Mouse (Mus musculus) midbrain, embryonic 12.5 days (tissue): ENCODE measurements around the gene Gm42906. TPM values are rescaled to one million over a fixed set of nuclear protein-coding genes. Genes with fewer than 3 reads are reported as not detected.

Source experiments
- ATAC-seq: fragments of 200-750 bp; cut with Nextera tagmentation; 2 replicates; pipeline ENCODE4 v1.8.0; 2017; ENCODE audit warnings: low read depth, moderate TSS enrichment, moderate library complexity; ENCODE audit not compliant: low FRiP score
- H3K27ac ChIP-seq: fragments of 300-500 bp; sonication (generic); replicated peaks from 2 replicates; pipeline ENCODE4 v1.5.1; 2016; ENCODE audit warnings: mild to moderate bottlenecking
- H3K27me3 ChIP-seq: fragments of 300-500 bp; sonication (generic); 2 replicates; pipeline ENCODE4 v1.6.1; 2016; ENCODE audit warnings: mild to moderate bottlenecking
- H3K36me3 ChIP-seq: fragments of 300-500 bp; sonication (generic); 2 replicates; pipeline ENCODE4 v1.6.1; 2016
- H3K4me1 ChIP-seq: fragments of 300-500 bp; sonication (generic); 2 replicates; pipeline ENCODE4 v1.6.1; 2016
- H3K4me2 ChIP-seq: fragments of 300-500 bp; sonication (generic); replicated peaks from 2 replicates; pipeline ENCODE4 v1.6.1; 2016; ENCODE audit warnings: mild to moderate bottlenecking, moderate library complexity
- H3K4me3 ChIP-seq: fragments of 300-500 bp; sonication (generic); 2 replicates; pipeline ENCODE4 v1.5.1; 2016; ENCODE audit warnings: mild to moderate bottlenecking
- H3K9ac ChIP-seq: fragments of 300-500 bp; sonication (generic); replicated peaks from 2 replicates; pipeline ENCODE4 v1.6.1; 2016; ENCODE audit warnings: mild to moderate bottlenecking, moderate library complexity
- H3K9me3 ChIP-seq: fragments of 300-500 bp; sonication (generic); 2 replicates; pipeline ENCODE4 v1.6.1; 2016; ENCODE audit warnings: mild to moderate bottlenecking
- WGBS: fragments of 180-500 bp; shearing (Covaris S2); methylation state at CpG from one replicate; pipeline ENCODE4 v1.1.7; 2016; 5-methylcytosine and 5-hydroxymethylcytosine counted together
- polyA plus RNA-seq: library from polyadenylated mRNA; unstranded; fragments of >200 nt; fragmentation: Nextera tagmentation; extraction: Ambion mirVana; gene quantifications from 2 replicates; pipeline ENCODE4 v1.2.1, GENCODE M21; 2016

Gene Gm42906
- polyA plus RNA-seq, 1 experiment from 2014 or later, result not detected

DNA sequence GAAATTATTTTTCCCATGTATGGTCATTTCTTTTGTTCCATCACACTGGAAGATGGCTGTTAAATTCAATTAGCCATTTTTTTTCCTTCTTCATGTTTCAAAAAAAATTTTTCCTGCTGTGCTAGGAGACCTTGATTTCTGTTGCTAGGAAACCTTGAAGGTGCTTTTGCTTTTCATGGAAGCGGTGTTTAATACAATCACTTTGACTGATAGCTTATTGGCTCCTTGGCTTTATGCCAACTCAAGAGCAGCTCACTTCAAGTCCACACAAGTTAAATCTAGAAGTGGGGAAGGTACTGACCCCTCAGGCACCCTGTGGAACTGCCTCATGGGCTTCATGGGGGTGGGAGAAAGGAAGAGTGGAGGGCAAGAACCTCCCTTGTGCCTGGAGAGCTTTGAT lies 38.1 kb downstream of the Gm42906 start:
- Histone ChIP-seq H3K9me3 (no peaks in the 10 kb centered on the region), H3K36me3 (no peaks in the 10 kb centered on the region), H3K27me3 (no peaks in the 10 kb centered on the region), H3K27ac (no peak overlapping the region), H3K9ac (no peak overlapping the region), H3K4me3 (no peak overlapping the region), H3K4me2 (no peak overlapping the region), H3K4me1 (no peaks in the 10 kb centered on the region)
- WGBS, result 81% methylated on average over 1 of the region's 1 CpGs
- ATAC-seq, result no peak

DNA sequence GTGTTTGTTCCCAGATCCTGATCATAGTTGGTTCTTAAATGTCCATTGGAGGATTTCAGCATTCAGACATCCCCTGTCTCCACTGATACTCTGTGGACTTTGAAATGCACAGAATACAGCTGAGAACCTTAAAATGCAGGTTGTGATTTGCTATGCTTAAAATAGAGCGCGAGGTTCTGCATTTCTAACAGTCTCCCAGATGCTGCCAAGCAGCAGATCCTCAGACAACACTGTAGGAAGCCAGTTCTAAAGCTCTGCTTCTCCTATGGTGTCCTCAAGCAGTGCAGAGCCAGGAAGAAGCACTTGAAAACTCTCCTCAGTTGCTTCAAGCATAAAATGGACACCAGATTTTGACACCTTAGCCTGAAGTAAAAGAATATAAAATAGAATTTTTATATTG lies 48.1 kb downstream of the Gm42906 start:
- Histone ChIP-seq H3K27me3 (no peaks in the 10 kb centered on the region), H3K4me2 (no peak overlapping the region)
- 90% methylated on average over 2 of the region's 2 CpGs for WGBS

DNA sequence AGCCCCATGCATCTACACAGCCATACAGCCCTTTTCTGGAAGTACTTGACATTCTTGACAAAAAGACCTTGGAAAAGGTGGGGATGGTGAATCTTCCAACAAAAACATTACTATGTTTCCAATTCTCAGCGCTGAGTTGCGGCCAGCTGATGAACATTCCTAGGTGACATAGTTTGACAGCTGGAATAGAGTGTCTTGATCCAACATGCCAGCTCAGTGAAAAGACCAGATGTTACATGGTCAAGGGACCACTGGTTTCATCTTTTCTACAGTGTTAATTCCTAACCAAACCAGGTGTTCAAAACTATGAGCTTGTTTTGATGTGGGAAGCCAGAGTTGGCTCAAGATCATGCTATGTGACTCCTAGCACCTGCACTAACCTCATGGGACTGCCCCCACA lies 48.8 kb downstream of the Gm42906 start:
- Histone ChIP-seq H3K4me3 (no peak overlapping the region), H3K4me2 (no peak overlapping the region), H3K9me3 (no peaks in the 10 kb centered on the region), H3K27me3 (no peaks in the 10 kb centered on the region), H3K4me1 (no peaks in the 10 kb centered on the region), H3K9ac (no peak overlapping the region), H3K36me3 (no peaks in the 10 kb centered on the region), H3K27ac (no peak overlapping the region)
- no peak for ATAC-seq
- 85% methylated on average over 2 of the region's 2 CpGs for WGBS

More for the DNA sequence above, 48.1 kb downstream of the Gm42906 start:
- Histone ChIP-seq H3K9ac (no peak overlapping the region), H3K9me3 (no peaks in the 10 kb centered on the region), H3K36me3 (no peaks in the 10 kb centered on the region), H3K4me1 (no peaks in the 10 kb centered on the region), H3K4me3 (no peak overlapping the region), H3K27ac (no peak overlapping the region)
- no peak for ATAC-seq

DNA sequence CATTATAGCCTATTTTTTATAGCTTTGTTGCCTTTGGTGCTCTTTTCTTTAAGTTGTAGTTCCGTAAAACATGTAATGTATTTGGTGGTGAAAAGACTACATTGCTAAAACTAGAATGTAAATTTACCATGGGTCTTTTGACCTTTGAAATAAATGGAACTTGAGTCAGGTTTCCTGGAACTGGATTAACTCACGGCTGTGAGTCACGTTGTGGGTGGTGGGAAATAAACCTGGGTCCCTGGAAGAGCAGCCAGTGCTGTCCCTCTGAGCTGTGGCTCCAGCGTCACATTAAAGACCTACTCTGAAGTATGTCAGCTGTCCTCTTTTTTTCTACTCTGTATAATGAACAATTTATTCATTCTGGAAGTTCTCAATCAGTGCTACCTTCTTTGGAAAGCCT lies 51.0 kb downstream of the Gm42906 start:
- ATAC-seq, result no peak
- Histone ChIP-seq H3K27ac (no peak overlapping the region), H3K9me3 (no peaks in the 10 kb centered on the region), H3K4me1 (no peaks in the 10 kb centered on the region), H3K4me3 (no peak overlapping the region), H3K9ac (no peak overlapping the region), H3K27me3 (no peaks in the 10 kb centered on the region), H3K36me3 (no peaks in the 10 kb centered on the region), H3K4me2 (no peak overlapping the region)
- WGBS, result 81% methylated on average over 4 of the region's 4 CpGs

DNA sequence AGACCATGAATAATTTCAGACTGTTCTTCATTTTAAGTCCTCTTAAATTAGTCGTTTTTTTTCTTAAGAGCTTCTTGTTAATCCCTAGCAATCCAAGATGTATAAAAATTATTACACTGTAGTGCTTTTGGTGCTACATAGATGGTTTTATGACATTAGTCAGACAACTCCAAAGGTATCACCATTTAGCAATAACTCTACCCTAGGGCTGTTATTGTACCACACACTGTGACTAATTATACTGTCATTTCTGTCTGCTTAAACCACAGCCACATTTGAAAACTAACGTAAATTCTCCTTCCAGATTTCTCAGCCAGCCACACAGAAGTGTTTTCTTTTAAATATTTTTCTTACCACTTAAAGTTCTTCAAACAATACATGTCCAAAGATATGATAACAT lies 53.1 kb downstream of the Gm42906 start:
- ATAC-seq, result no peak
- Histone ChIP-seq H3K27me3 (no peaks in the 10 kb centered on the region), H3K4me2 (no peak overlapping the region), H3K9me3 (no peaks in the 10 kb centered on the region), H3K9ac (no peak overlapping the region), H3K27ac (no peak overlapping the region), H3K4me1 (no peaks in the 10 kb centered on the region), H3K4me3 (no peak overlapping the region), H3K36me3 (no peaks in the 10 kb centered on the region)
- WGBS, result 66% methylated on average over 2 of the region's 2 CpGs

DNA sequence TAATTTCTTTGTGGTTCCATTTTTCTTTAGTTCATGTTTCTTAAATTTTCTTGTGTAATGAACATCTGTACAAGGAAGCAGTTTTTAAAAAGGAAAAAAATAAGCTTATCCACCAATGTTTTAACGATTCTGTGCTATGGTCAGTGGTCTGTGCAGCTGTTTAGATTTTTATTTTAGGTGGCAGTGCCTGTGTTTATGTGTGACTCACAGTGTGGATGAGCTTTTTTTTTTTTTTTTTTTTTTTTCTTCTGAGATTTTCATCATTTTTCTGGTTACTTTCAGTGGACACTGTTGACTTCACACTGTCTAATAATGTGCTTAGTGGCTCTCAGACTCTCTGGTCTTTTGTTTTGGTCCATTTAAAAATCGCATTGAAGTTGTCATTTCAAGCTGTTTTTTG lies 56.8 kb downstream of the Gm42906 start:
- Histone ChIP-seq H3K9me3 (no peaks in the 10 kb centered on the region), H3K4me3 (no peak overlapping the region), H3K27me3 (no peaks in the 10 kb centered on the region), H3K4me2 (no peak overlapping the region), H3K36me3 (no peaks in the 10 kb centered on the region), H3K4me1 (peaks cover 5% of the 10 kb centered on the region; the same call in 1 of the 2 replicates), H3K27ac (no peak overlapping the region), H3K9ac (no peak overlapping the region)
- WGBS, result 85% methylated on average over 2 of the region's 2 CpGs
- no peak for ATAC-seq

DNA sequence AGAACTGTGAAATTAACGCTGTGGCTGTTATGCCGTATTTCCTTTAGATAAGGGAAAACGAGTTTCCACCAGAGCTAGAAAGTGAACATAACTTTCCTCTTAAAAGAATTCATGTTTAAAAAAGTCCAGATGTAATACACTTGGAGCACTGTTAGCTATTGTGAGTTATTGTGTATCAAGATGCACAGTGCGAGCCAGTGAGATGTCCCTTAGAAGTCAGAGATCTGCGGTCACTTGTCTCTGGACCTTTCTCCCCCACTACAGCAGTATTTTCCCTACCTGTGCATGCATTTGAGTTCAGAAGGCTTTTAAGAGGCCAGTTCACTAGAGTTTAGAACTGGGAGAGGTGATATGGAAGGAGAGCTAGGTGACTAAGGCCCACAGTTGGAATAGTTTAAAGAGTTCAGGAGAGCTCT lies 58.6 kb downstream of the Gm42906 start:
- H3K4me3 ChIP-seq, result peak overlapping the region; percentile 53
- 73% methylated on average over 5 of the region's 5 CpGs for WGBS

DNA sequence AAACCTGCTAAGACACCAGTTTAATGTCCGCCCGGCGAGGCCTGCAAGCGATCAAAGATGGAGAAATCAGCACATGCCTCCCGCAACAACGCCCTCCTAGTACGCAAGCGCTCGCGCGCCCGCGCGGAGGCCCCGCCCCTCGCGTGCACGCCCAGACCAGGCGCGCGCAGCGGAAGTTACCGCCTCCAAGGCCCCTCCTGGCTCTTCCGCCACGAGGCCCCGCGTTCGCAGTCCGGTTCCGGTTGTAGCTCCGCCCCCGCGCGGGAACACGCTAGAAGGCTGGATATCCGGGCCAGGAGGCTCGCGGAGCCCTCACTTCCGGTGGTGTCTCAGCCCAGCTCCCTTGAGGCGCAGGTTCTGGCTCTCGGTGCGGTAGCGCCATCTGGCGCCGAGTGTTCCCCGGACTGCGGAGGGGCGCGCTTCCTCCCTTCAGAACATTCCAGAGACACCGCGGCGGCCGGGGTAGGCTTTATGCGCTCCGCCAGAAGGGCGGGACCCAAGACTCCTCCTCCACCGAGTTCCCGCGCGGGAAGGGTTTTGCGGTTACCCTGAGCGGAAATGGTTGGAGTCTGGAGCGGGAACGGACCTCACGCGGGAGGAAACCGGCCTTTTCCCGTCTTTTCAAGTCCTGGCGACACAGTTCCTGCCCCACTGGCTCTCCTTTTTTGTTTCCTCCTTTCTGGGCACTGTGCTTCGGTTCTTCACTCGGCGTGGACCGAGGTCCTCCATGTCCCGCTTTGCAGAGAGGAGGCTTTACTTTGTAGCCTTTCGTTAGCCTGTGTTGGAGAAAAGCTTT lies 59.4 kb downstream of the Gm42906 start:
- peak overlapping the region; percentile 71 for H3K9ac ChIP-seq
- peak overlapping the region; percentile 53 for H3K4me3 ChIP-seq
- ATAC-seq, result peak; percentile 99
- no peaks in the 10 kb centered on the region for H3K36me3 ChIP-seq
- under 1% methylated on average over 75 of the region's 75 CpGs for WGBS
- peak overlapping the region; percentile 64 for H3K4me2 ChIP-seq
- H3K9me3 ChIP-seq, result no peaks in the 10 kb centered on the region
- peaks cover 5% of the 10 kb centered on the region; the same call in 1 of the 2 replicates for H3K4me1 ChIP-seq
- no peaks in the 10 kb centered on the region for H3K27me3 ChIP-seq
- H3K27ac ChIP-seq, result peak overlapping the region; percentile 94

More for the DNA sequence above, 58.6 kb downstream of the Gm42906 start:
- no peaks in the 10 kb centered on the region for H3K27me3 ChIP-seq
- H3K4me1 ChIP-seq, result peaks cover 5% of the 10 kb centered on the region; the same call in 1 of the 2 replicates
- H3K36me3 ChIP-seq, result no peaks in the 10 kb centered on the region
- peak overlapping the region; percentile 64 for H3K4me2 ChIP-seq
- peak overlapping the region; percentile 94 for H3K27ac ChIP-seq
- peak overlapping the region; percentile 71 for H3K9ac ChIP-seq
- no peaks in the 10 kb centered on the region for H3K9me3 ChIP-seq
- ATAC-seq, result no peak

DNA sequence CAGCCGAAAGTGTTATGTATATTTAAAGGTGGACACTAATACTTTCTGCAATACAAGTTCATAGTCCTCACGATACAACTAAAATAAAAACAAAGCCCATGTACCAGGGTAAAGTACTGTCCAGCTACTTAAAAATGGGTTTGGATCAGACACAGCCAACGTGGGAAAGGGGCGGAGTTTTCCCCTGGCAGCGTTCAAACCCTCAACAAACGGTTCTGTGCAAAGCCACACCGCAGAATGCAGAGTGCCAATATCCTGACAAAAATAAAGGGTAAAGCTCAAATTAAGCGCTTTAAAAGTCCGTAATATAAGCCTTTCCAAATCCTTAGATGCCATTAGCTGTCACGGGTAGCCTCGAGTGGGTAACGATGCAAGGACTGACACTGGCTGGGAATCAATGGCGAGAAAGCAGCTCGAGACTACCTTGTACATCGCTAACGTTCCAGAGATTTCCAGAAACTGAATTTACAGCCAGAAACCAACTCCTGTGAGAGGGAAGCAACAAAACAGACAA lies 60.0 kb downstream of the Gm42906 start:
- Histone ChIP-seq H3K27ac (peak overlapping the region; percentile 94), H3K36me3 (no peaks in the 10 kb centered on the region), H3K4me2 (peak overlapping the region; percentile 64), H3K4me3 (peak overlapping the region; percentile 53), H3K9ac (peak overlapping the region; percentile 68), H3K27me3 (no peaks in the 10 kb centered on the region), H3K4me1 (peaks cover 5% of the 10 kb centered on the region; the same call in 1 of the 2 replicates), H3K9me3 (no peaks in the 10 kb centered on the region)
- WGBS, result 12% methylated on average over 16 of the region's 16 CpGs
- peak; percentile 32 for ATAC-seq

DNA sequence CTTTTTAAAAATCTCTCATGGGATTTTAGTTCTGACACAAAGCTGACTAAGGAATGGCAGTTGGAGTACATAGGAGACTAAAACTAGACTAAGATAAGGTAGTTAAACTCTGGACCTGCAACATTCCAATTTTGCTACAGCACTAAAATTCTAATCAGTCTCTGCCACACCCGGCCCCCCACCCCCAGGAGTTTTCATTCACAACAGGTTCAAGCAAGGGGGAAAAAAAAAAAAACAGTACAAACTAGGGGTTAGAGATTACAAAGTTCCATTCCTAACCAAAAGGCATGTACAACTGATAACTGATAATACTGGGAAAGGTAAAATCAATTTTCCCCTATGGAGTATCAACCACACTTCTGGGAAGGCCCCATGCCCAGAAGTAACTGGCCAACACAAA lies 60.6 kb downstream of the Gm42906 start:
- peak overlapping the region; percentile 53 for H3K4me3 ChIP-seq
- H3K27me3 ChIP-seq, result no peaks in the 10 kb centered on the region
- no peak overlapping the region for H3K27ac ChIP-seq
- WGBS, result 89% methylated on average over 1 of the region's 1 CpGs
- no peaks in the 10 kb centered on the region for H3K9me3 ChIP-seq
- no peaks in the 10 kb centered on the region for H3K36me3 ChIP-seq
- peak overlapping the region; percentile 68 for H3K9ac ChIP-seq
- ATAC-seq, result no peak
- H3K4me1 ChIP-seq, result peaks cover 5% of the 10 kb centered on the region; the same call in 1 of the 2 replicates
- peak overlapping the region; percentile 64 for H3K4me2 ChIP-seq

DNA sequence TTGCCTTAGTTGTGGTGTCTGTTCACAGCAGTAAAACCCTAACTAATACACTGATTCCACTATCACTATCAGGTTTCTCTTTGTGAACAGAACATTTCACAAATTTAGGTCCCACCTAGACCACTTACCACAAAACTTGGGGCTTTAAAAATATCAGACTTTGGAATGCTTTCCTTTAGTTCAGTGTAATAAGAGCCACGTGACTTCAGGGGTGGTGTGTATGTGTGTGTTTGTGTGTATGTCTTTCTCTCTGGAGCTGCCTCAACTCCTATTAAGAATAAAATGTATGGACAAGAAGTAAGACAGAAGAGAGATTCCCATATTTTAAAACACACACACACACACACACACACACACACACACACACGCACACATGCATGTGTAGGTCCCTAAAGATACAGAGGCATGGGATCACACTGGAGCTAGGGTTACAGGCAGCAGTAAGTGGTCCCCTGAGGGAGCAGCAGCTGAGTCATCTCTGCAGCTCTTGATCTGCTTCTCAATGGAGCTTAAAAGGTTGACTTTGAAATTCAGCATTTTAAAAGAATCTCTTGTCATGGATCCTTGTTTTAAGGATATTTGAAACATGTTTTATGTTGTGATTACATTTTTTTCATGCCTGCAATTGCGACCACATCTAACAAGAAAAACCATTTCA lies 64.5 kb downstream of the Gm42906 start:
- H3K36me3 ChIP-seq, result no peaks in the 10 kb centered on the region
- ATAC-seq, result no peak

DNA sequence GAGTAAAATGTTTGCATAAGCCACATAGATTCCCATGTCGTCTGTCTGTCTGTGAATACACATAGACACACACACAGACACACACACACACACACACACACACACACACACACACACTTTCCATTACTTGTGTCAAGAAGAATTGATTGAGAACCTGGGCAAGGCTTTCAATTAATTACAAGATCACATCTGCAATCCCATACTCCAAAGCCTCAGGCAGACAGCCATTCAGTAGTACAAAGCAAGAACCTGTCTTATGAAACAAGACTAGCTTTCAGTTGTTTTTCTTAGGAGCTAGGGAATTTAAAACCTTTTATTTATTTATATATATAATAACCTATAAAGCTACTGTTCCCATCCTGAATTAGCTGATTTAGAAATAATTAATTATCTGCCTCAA lies 78.3 kb downstream of the Gm42906 start:
- Histone ChIP-seq H3K27ac (no peak overlapping the region), H3K27me3 (no peaks in the 10 kb centered on the region), H3K9me3 (no peaks in the 10 kb centered on the region), H3K9ac (no peak overlapping the region), H3K4me1 (no peaks in the 10 kb centered on the region), H3K4me3 (no peak overlapping the region), H3K36me3 (no peaks in the 10 kb centered on the region), H3K4me2 (no peak overlapping the region)
- WGBS, result 84% methylated on average over 1 of the region's 1 CpGs
- no peak for ATAC-seq

More for the DNA sequence above, 64.5 kb downstream of the Gm42906 start:
- Histone ChIP-seq H3K4me2 (no peak overlapping the region), H3K9ac (no peak overlapping the region), H3K4me1 (no peaks in the 10 kb centered on the region), H3K4me3 (no peak overlapping the region), H3K27ac (no peak overlapping the region), H3K27me3 (no peaks in the 10 kb centered on the region), H3K9me3 (no peaks in the 10 kb centered on the region)
- 85% methylated on average over 3 of the region's 3 CpGs for WGBS
